8 mouse cellular contexts compared by ENCODE assay signal in genomic region chr7:93095511-93095910, GRCm38 (mm10). TPM values are rescaled to one million over a fixed set of nuclear protein-coding genes. Genes with fewer than 3 reads are reported as not detected.
DNase-seq lines count a peak whose midpoint lies in the region; ATAC-seq lines count a peak whose summit lies in the region.

No protein-coding gene starts in this region.

- no peaks in the 10 kb centered on the region for H3K36me3 ChIP-seq in forebrain, embryonic 11.5 days (ENCODE audit: control insufficient read depth, insufficient read depth, low read length)
- H3K36me3 ChIP-seq in hindbrain, embryonic 14.5 days (replicated peaks; ENCODE audit: control insufficient read depth, insufficient read depth), result no peaks in the 10 kb centered on the region
- H3K36me3 ChIP-seq in midbrain, embryonic 11.5 days (ENCODE audit: control insufficient read depth, insufficient read depth, low read length), result no peaks in the 10 kb centered on the region

- peak overlapping the region; percentile 36; the same call in 1 of the 2 replicates for H3K4me2 ChIP-seq in forebrain, embryonic 11.5 days (ENCODE audit: low read depth, low read length, severe bottlenecking)
- H3K4me2 ChIP-seq in hindbrain, embryonic 14.5 days (replicated peaks), result peak overlapping the region; percentile 45
- peak overlapping the region; percentile 39 for H3K4me2 ChIP-seq in midbrain, embryonic 11.5 days

- no peak overlapping the region for H3K4me3 ChIP-seq in forebrain, embryonic 11.5 days (ENCODE audit: low read depth, low read length)
- H3K4me3 ChIP-seq in hindbrain, embryonic 14.5 days (replicated peaks; ENCODE audit: low read length), result no peak overlapping the region
- H3K4me3 ChIP-seq in midbrain, embryonic 11.5 days (ENCODE audit: low read depth, low read length), result no peak overlapping the region

- H3K27ac ChIP-seq in forebrain, embryonic 11.5 days (ENCODE audit: low read depth, low read length), result no peak overlapping the region
- no peak overlapping the region for H3K27ac ChIP-seq in hindbrain, embryonic 14.5 days
- no peak overlapping the region for H3K27ac ChIP-seq in midbrain, embryonic 11.5 days (ENCODE audit: low read depth, low read length)

- no peaks in the 10 kb centered on the region for H3K9me3 ChIP-seq in forebrain, embryonic 11.5 days (ENCODE audit: control insufficient read depth, low read length)
- no peaks in the 10 kb centered on the region for H3K9me3 ChIP-seq in hindbrain, embryonic 14.5 days (ENCODE audit: control insufficient read depth, low read length)
- no peaks in the 10 kb centered on the region for H3K9me3 ChIP-seq in midbrain, embryonic 11.5 days (ENCODE audit: control insufficient read depth, low read length)

- peak; percentile 82 for DNase-seq in Muller cell, postnatal 12 days (ENCODE audit: inconsistent ontology term)
- DNase-seq in brain, embryonic 18.5 days (ENCODE audit: low read depth, low spot score), result peak; percentile 55
- DNase-seq in forebrain, embryonic 11.5 days (ENCODE audit: low spot score), result peak; percentile 73
- peak; percentile 85 for DNase-seq in hindbrain, embryonic 14.5 days (ENCODE audit: low spot score)
- peak; percentile 74 to 76 for DNase-seq in left cerebral cortex, postnatal 14 days (ENCODE audit: low spot score in 2 of 2)
- peak; percentile 94 for DNase-seq in midbrain, embryonic 11.5 days (ENCODE audit: low spot score, missing footprints)
- peak; percentile 50 for DNase-seq in telencephalon, adult 2 months (ENCODE audit: low read depth, low spot score)
- no peak for DNase-seq in gastrocnemius, postnatal 25 days

- intact Hi-C loops in left cerebral cortex, postnatal 14 days (cut with DNase I), result loop anchor here (1.0 to 5.0 kb wide), 2 partner anchors 128 to 221 kb away; partner anchors contain the start of genes Ddias and Prcp

- no peaks in the 10 kb centered on the region for H3K27me3 ChIP-seq in forebrain, embryonic 11.5 days (ENCODE audit: control insufficient read depth, insufficient read depth, low read length)
- no peaks in the 10 kb centered on the region for H3K27me3 ChIP-seq in hindbrain, embryonic 14.5 days (ENCODE audit: control insufficient read depth, insufficient read depth, low read length)
- H3K27me3 ChIP-seq in midbrain, embryonic 11.5 days (ENCODE audit: control insufficient read depth, insufficient read depth, low read length), result no peaks in the 10 kb centered on the region

- H3K4me1 ChIP-seq in forebrain, embryonic 11.5 days (replicated peaks; ENCODE audit: control insufficient read depth, insufficient read depth, low read length), result peaks cover 10% of the 10 kb centered on the region
- H3K4me1 ChIP-seq in hindbrain, embryonic 14.5 days (replicated peaks; ENCODE audit: control insufficient read depth, insufficient read depth, low read length), result peaks cover 6% of the 10 kb centered on the region; the same call in 1 of the 2 replicates
- peaks cover 12% of the 10 kb centered on the region for H3K4me1 ChIP-seq in midbrain, embryonic 11.5 days (ENCODE audit: control insufficient read depth, insufficient read depth, low read length)

- peak; percentile 89 for ATAC-seq in forebrain, embryonic 11.5 days (replicated peaks; ENCODE audit: low FRiP score)
- peak; percentile 81 for ATAC-seq in hindbrain, embryonic 14.5 days (ENCODE audit: low FRiP score)
- peak; percentile 82 for ATAC-seq in midbrain, embryonic 11.5 days (ENCODE audit: low FRiP score)

- 0 out of 2 replicates have a peak overlapping the region, but pooled peaks have one; percentile 3 for H3K9ac ChIP-seq in forebrain, embryonic 11.5 days (ENCODE audit: low read length)
- H3K9ac ChIP-seq in hindbrain, embryonic 14.5 days, result no peak overlapping the region
- H3K9ac ChIP-seq in midbrain, embryonic 11.5 days (ENCODE audit: low read length), result no peak overlapping the region; the same call in 1 of the 2 replicates

- 1% methylated on average over 8 of the region's 8 CpGs for WGBS in forebrain, embryonic 11.5 days
- 7% methylated on average over 8 of the region's 8 CpGs for WGBS in hindbrain, embryonic 14.5 days
- 1% methylated on average over 8 of the region's 8 CpGs for WGBS in midbrain, embryonic 11.5 days

RNA-seq across cellular contexts. Expression of gene Fam181b, which starts 15.8 kb away (rescaled TPM):
- polyA plus RNA-seq in forebrain, embryonic 11.5 days (2014; fragmentation: Nextera tagmentation; extraction: Ambion mirVana), result 49.5 and 51.4 TPM in 2 replicates
- polyA plus RNA-seq in hindbrain, embryonic 14.5 days (2014; fragmentation: Nextera tagmentation; extraction: Ambion mirVana), result 53.0 and 56.4 TPM in 2 replicates
- total RNA-seq in left cerebral cortex, postnatal 14 days (2021), result 10 to 100 TPM; 19.4 to 23.0 TPM
- polyA plus RNA-seq in midbrain, embryonic 11.5 days (2014; fragmentation: Nextera tagmentation; extraction: Ambion mirVana), result 53.7 and 66.6 TPM in 2 replicates
- 1 to 10 TPM; 1.5 to 1.6 TPM for total RNA-seq in gastrocnemius, postnatal 25 days (2021)
